Mouse (Mus musculus) adipocyte (in vitro differentiated cells): Measurements from ENCODE around the gene Abcg2.
"Not testable (repeated sequence)": the region's sequence is repeated elsewhere in the genome, so short reads cannot be mapped to it uniquely, and the experiment has no call there.

Source experiments
- DNase-seq: peaks from one replicate; pipeline ENCODE4 v3.0.0-alpha.2; 2016; ENCODE audit warnings: low spot score

Gene Abcg2

GRCm38 (mm10) chr6:58584223-58584622 is at the start of gene Abcg2:
Abcg2 (plus strand) TSS chr6:58584523.
- DNase-seq = not testable (repeated sequence)

DNA sequence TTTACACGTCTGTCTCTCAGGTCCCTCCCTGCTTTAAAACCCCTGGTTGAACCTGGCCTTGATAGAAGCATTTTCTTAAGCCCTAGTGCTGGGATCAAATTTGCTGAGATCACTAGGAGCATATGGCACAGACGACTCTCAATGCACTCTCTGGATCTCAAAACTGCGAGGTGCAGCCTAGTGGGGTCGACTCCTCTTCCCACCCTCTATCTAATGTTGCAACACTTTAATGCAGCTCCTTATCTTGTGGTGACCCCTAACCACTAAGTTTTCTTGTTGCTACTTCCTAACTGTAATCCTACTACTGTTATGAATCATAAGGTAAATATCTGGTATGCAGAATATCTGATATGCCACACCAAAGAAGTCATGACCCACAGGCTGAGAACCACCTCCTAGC is 44.1 kb upstream of the Abcg2 start:
- DNase-seq = not testable (repeated sequence)

DNA sequence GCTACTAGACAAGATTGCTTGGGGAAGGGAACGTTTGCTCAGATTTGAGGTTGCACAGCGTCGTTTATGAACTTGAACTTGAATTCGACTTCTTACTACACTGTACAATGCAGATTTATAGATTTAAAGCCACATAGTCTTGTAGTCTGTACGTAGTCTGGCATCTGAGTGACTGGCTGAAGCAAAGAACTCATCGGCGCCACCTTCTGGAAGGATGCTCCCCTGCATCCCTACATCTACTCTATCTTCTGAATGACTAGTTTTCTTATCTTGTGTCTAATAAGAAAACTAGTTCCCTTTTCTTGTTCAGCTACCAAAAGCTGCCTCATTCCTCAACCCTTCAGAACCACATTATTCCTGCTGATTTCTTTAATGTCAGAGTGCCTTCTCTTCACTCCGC is 41.5 kb upstream of the Abcg2 start:
- DNase-seq = peak; percentile 62

DNA sequence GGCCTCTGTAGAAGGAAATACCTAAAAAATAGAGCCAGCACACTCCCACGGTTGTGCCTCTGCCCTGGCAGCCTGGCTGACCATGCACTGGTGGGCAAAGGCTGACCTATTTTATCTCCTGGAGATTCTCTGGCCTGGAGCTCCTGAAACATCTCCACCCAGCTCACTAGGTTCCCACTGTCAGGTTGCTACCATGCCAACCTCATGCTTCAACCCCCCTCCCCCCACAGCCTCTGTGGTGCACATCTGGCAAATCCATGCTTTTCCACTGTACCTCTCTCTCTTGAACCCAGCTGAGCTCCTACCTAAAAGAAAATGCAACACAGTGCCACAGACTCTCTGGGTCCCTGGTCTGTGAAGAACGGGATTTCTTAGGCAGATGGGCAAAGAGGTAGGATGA is 39.4 kb upstream of the Abcg2 start:
- not testable (repeated sequence) for DNase-seq

- not testable (repeated sequence) for DNase-seq
Measured at GRCm38 (mm10) chr6:58546050-58546449, 38.3 kb upstream of the Abcg2 start.

DNA sequence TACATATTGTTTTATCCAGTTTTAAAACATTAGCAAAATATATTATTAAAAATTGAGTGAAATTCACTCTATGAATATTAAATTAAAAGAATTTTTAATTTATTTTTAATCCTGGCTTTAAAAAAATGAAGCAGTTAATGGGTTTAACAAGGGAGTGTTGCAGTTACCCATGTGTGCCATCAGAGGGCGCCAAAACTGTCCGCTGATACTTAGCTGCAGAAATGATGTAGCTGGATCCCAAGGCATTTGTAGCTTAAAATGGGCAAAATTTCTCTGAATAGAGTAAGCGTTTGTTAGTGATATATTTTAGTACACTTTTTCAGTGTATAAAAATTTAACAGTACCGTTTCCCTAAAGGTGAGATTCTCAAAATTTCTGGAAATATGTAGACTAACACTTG is 37.5 kb upstream of the Abcg2 start:
- peak; percentile 89 for DNase-seq

DNA sequence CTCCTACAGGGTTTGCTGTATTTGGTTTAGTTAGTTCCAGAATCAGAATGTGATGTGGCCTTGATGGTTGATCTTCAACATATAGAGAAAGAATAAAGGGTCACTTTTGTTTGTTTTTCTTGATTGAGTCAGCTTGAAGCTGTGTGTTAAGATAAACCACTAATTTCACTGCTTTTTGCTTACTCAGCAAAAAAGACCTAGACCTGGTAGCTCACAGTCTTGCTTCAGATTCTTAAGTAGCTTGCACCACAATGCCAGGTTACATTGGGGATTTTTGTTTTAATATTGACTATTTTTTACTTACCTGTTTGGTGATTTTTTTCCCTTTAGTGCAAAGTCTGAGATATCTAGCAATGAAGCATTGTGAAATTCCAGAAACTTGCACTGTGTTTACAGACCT is 30.5 kb upstream of the Abcg2 start:
- not testable (repeated sequence) for DNase-seq

GRCm38 (mm10) chr6:58593987-58594844 is 9.9 kb downstream of the Abcg2 start:
- DNase-seq = not testable (repeated sequence)

DNA sequence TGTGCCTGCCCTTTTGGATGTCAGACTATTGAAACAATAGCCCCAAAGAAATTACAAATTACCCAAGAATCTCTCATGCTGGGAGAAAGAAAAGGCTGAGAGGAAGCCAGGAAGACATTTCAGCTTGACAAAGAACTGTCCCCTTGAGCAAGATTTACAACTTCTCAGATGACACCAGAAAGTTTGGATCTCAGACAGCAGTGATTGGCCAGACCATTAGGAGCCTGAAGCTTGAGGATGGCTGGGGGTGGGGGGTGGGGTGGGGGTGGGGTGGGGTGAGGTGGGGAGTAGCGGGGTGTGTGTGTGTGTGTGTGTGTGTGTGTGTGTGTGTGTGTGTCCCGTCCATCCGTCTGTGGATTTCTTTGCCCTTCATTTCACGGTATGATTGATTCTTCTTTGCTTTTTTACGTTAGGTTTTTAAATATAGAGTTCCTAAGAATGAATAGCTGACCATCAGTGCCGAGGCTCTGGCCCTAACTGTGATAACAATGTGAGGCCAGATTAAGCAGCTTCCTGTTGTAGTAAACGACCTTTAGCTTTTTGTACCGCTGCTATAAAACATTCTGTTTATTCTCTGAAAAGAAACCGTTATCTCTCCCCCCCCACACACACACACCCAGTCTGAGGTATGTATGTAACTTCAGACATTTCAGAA is 11.4 kb downstream of the Abcg2 start:
- DNase-seq = peak; percentile 50

- DNase-seq = peak; percentile 63
Measured at GRCm38 (mm10) chr6:58596294-58596653, 12.0 kb downstream of the Abcg2 start.

- peak; percentile 79 for DNase-seq
Measured at GRCm38 (mm10) chr6:58602119-58602518, 17.8 kb downstream of the Abcg2 start.

GRCm38 (mm10) chr6:58602991-58603390 is 18.7 kb downstream of the Abcg2 start:
- not testable (repeated sequence) for DNase-seq

GRCm38 (mm10) chr6:58603485-58604090 is 19.3 kb downstream of the Abcg2 start:
- peak; percentile 69 for DNase-seq

DNA sequence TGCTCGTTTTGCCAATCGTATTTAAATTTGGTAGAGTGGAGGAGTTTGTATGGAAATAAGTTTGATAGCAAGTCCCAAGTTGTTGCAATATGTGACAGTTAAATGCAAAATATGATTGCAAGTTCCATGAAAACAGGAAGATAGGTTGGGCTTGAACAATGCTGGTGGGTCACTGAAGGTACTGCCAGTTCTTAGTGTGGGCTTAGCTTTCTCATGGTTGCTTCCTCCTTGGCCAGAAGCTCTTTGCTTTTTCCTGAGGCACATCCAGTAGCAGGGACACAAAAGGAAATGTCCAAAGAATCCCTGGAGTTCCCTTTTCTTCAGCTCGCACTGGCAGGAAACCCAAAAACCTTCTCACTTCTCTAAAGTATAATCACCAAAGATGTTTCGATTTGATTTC is 22.3 kb downstream of the Abcg2 start:
- DNase-seq = no peak

- no peak for DNase-seq
Measured at GRCm38 (mm10) chr6:58608422-58608821, 24.1 kb downstream of the Abcg2 start.

DNA sequence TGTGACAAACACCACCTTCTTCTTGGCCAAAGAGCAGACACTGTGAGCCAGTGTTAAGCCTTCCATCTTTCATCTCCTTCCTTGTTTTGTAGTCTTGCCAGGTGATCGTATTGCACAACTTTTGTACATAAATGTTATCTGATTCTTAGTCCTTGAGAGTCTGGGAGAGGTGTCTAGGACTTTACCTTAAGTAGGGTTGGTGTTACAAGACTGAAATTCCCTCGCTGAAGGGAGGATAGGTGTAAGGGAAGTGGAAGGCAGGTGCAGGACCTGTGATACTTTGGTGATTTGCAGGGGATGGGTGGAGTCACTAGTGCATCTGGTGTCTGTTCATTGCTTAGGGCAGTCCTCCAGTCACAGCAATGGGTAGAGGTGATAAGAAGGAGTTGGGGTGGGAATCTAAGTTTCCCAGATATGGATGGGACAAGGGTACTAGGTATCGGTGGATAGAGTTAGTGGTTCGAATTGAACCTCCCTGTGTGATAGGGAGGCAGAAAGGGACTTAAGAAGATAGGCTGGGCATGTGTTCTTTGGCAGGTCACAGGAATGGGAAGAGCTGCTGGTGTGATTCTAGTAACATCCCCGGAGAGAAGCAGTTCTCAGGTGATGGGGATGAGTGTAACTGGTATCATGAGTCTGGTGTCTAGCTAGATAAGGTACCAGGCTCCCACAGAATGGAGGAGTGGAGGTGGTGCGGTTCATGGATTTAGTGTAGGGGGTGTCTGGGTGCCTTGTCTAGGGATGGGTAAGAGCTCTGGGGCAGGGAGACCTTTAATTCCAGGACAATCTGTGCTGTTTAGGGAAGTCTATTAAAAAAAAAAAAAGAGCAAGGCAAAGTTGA is 25.8 kb downstream of the Abcg2 start:
- no peak for DNase-seq

DNA sequence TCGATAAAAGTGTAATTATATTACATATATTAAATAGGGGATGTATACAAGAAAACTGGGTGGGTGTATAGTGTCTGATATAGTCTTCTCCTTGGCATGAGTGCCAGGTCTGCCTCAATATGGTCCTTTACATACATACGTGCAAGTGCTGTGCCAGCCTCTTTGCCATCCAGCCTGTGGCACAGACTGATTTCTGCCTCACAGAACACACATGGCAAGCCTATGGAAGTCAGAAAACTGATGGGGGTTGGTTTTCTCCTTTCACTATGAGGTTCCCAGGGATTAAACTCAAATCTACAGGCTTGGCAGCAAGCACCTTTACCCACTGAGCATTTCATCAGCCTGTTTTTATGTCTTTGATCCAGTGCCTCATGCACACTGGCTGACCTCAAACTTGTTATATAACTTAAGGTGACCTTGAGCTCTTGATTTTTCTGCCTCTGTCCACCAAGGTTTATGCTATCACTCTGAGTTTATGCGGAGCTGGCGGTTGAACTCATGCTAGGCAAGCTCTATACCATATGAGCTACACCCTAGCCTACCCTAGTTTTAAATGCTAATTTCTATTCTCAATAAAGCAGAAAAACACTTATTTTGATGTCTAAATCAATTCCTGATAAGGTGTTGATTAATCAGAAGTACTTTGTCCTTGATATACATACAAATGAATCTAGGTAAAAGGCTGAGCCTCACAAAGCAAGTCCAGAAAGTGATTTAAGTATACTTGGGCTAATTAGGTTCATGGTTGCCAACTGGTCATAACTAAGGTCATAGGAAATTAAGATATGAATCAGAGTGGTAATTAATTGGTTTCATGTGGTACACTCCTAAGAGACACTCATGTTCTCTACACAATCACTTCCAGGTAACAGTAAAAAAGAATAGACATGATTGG is 26.7 kb downstream of the Abcg2 start:
- DNase-seq = no peak

DNA sequence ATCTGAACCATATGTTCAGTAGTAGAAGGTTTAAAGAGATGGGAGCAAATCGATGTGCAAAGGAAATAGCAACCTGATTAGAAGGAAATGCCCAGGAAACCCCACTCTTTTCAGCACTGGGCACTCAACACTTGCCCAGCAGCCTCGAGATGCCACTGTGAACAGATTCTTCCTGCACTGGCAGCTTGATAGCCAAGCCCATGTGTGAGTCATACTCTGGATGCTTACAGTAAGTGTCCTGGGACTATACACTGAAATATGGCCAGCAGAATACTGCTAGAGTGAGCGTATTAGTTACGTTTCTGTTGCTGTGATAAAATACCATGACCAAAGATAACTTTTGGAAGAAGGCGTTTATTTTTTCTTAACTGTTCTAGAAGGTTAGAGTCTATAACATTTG is 39.8 kb downstream of the Abcg2 start:
- no peak for DNase-seq

DNA sequence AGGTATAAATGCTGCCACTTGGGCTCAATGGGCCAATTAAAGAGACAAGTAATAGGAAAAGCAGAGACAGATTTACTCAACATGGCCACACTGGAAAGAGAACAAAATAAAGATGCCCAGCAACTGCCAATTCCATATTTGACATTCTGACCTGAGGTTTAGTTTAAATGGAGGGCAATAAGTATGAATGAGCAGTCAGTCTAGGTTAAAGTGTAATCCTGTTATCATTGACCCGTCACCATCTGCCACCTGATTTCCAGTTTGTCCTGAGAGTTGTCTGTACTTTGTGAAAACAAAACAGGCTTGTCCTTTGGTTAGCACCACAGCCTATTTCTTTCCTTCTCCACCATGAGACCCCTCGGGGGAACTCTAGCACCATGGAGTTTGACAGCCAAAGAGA is 44.9 kb downstream of the Abcg2 start:
- DNase-seq = no peak

DNA sequence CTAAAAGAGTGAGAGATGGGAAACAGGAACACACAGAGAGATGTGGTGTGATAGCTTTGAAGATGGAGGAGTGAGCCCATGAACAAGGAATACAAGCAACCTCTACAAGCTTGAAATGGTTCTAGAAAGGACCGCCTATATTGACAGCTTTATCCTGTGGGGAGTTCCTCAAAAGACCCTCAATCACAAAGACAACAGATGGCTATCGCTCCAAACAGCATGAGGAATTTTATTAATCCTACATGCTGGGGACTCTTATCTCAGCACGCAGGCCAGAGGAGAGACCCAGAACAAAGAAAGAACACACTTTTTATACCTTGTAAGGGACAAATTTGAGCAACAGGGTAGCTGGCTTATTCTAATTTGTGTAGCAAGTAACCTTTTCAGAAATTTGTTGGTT is 48.1 kb downstream of the Abcg2 start:
- DNase-seq = no peak

DNA sequence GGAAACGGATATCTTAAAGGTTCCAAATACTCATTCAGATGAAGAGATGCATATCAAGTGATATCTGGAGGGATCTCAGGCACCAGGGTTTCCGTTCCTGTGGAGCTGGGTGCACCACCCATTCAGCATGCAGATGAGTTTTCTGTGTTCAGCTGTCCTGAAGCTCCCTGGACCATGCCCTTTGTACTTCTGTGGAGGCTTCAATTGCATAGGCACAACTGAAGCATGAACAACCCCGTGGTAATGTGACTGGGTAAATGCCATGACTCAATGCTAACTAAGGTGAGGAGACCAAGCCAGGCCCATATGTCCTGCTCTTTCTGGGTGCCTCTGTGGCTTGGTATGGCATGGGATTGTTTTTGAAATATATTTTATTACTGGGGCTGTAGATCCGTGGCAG is 49.4 kb downstream of the Abcg2 start:
- DNase-seq = no peak
